Mouse (Mus musculus): ENCODE results near the gene Anxa6. TPM values are rescaled to one million over a fixed set of nuclear protein-coding genes. Genes with fewer than 3 reads are reported as not detected.

Anxa6 gene
- total and polyA plus RNA-seq, 3 experiments, result 115 to 168 (median 162) TPM

DNA sequence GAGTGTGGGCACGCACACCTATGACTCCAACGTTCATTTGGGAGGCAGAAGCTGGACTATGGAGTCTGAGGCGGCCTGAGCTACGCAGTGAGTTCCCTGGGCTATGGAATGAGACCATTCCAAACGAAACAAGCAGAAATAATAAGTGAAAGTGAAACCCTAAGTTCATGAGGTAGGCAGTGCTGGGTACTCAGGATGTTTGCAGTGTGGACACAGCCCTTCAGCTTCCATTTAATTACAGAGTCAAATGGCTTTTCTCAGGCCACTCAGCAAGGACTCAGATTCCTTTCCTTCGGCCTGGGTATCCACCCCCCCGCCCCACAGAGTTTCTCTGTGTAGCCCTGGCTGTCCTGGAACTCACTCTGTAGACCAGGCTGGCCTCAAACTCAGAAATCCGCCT is 103.5 kb downstream of the Anxa6 start:
- H3K36me3 ChIP-seq (replicated peaks in 1 of 2; ENCODE audit: control insufficient read depth in 1 of 2, insufficient read depth in 1 of 2, low read length in 1 of 2), result peaks cover 87 to 97% of the 10 kb centered on the region in 2 experiments
- H3K4me2 ChIP-seq (ENCODE audit: insufficient read depth, low read depth, poor library complexity, severe bottlenecking), result no peak overlapping the region
- dilution Hi-C loops (cut with MboI; ENCODE audit: extremely low pct_ligation_motif_present, extremely low pct_unique_long_range_greater_than_20kb, low sequenced_read_pairs) (no loop called here), in situ Hi-C loops (cut with MboI; ENCODE audit: low pct_ligation_motif_present, low pct_unique_long_range_greater_than_20kb, low sequenced_read_pairs) (loop anchor here (5.0 kb wide), 2 partner anchors 42 to 53 kb away; no protein-coding TSS in a partner anchor)
- no peak for DNase-seq (ENCODE audit: extremely low read depth)
- no peak overlapping the region for H3K27ac ChIP-seq (ENCODE audit: insufficient read depth, low read depth)
- no peaks in the 10 kb centered on the region for H3K79me2 ChIP-seq (replicated peaks; ENCODE audit: control insufficient read depth, extremely low read depth, insufficient read depth, poor library complexity, severe bottlenecking)
- no peaks in the 10 kb centered on the region for H3K27me3 ChIP-seq (replicated peaks)
- no peak overlapping the region for H3K9ac ChIP-seq (ENCODE audit: insufficient read depth, low read depth)
- peaks cover 7% of the 10 kb centered on the region for H3K9me3 ChIP-seq (replicated peaks; ENCODE audit: low read length)
- no peak overlapping the region for H3K4me3 ChIP-seq (replicated peaks in 1 of 3; ENCODE audit: low read depth in 2 of 3, low read length in 2 of 3, poor library complexity in 1 of 3)
- TF ChIP-seq BHLHE40 (IDR thresholded peaks at IDR 0.05; ENCODE audit: low read depth, low read length) (no peak), JUND (conservative IDR thresholded peaks at IDR 0.05; ENCODE audit: low read depth, low read length) (no peak), RAD21 (IDR thresholded peaks at IDR 0.05; ENCODE audit: low read depth, low read length) (no peak), POLR2A (IDR thresholded peaks at IDR 0.05; ENCODE audit: low read depth, low read length) (no peak), JUN (IDR thresholded peaks at IDR 0.05; ENCODE audit: insufficient read depth, low read depth, low read length) (no peak)
- H3K4me1 ChIP-seq (ENCODE audit: control insufficient read depth in 1 of 2, insufficient read depth in 2 of 2), result peaks cover 0 to 34% of the 10 kb centered on the region in 2 experiments; a peak in 2 of 4 replicates

DNA sequence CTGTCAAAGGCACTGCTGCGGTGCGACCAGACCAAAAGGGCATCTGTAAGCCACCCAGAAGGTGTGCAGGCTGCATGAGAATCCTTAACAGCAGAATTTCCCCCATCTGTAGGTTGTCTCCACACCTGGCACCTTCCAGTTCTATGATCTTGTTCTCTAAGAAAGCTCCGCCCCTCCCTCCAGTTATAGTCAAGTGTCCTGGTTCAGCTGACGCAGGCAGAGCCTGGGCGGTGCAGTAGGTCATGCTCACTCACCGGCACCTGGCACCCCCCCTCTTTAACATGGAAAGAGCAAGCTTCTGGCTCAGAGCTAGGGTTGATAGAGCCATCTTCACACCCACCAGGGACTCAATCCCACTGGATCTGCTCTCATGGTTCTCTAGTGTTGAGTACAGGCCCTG is 104.0 kb downstream of the Anxa6 start:
- H3K36me3 ChIP-seq (replicated peaks in 1 of 2; ENCODE audit: control insufficient read depth in 1 of 2, insufficient read depth in 1 of 2, low read length in 1 of 2), result peaks cover 86 to 96% of the 10 kb centered on the region in 2 experiments
- TF ChIP-seq NELFE (IDR thresholded peaks at IDR 0.05; ENCODE audit: low read depth, low read length) (no peak), JUN (IDR thresholded peaks at IDR 0.05; ENCODE audit: insufficient read depth, low read depth, low read length) (no peak), IRF4 (IDR thresholded peaks at IDR 0.05; ENCODE audit: low read depth, low read length) (no peak), ETS1 (conservative IDR thresholded peaks at IDR 0.05; ENCODE audit: low read depth, low read length) (no peak), MAZ (IDR thresholded peaks at IDR 0.05; ENCODE audit: low read depth, low read length) (no peak), USF1 (IDR thresholded peaks at IDR 0.05; ENCODE audit: low read depth, low read length) (no peak)
- dilution Hi-C loops (cut with MboI; ENCODE audit: extremely low pct_ligation_motif_present, extremely low pct_unique_long_range_greater_than_20kb, low sequenced_read_pairs) (no loop called here), in situ Hi-C loops (cut with MboI; ENCODE audit: low pct_ligation_motif_present, low pct_unique_long_range_greater_than_20kb, low sequenced_read_pairs) (loop anchor here (5.0 kb wide), 1 partner anchor 42 kb away; no protein-coding TSS in a partner anchor)
- peaks cover 7% of the 10 kb centered on the region for H3K9me3 ChIP-seq (replicated peaks; ENCODE audit: low read length)
- no peak overlapping the region for H3K9ac ChIP-seq (ENCODE audit: insufficient read depth, low read depth)
- H3K4me1 ChIP-seq (ENCODE audit: control insufficient read depth in 1 of 2, insufficient read depth in 2 of 2), result peaks cover 0 to 29% of the 10 kb centered on the region in 2 experiments; a peak in 2 of 4 replicates
- no peak for DNase-seq (ENCODE audit: extremely low read depth)
- no peak overlapping the region for H3K4me3 ChIP-seq (replicated peaks in 1 of 3; ENCODE audit: low read depth in 2 of 3, low read length in 2 of 3, poor library complexity in 1 of 3)
- no peak overlapping the region for H3K27ac ChIP-seq (ENCODE audit: insufficient read depth, low read depth)
- H3K79me2 ChIP-seq (replicated peaks; ENCODE audit: control insufficient read depth, extremely low read depth, insufficient read depth, poor library complexity, severe bottlenecking), result no peaks in the 10 kb centered on the region
- H3K27me3 ChIP-seq (replicated peaks), result no peaks in the 10 kb centered on the region
- no peak overlapping the region for H3K4me2 ChIP-seq (ENCODE audit: insufficient read depth, low read depth, poor library complexity, severe bottlenecking)

Other genes with a start within 250 kb of the Anxa6 start
- 97.9 and 99.1 TPM in 2 replicates for gene Cdc42se2, start 245.8 kb downstream of the Anxa6 start, total RNA-seq (2012; rRNA removed)
- 215 and 227 TPM in 2 replicates for gene Cdc42se2, start 245.8 kb downstream of the Anxa6 start, total RNA-seq (2014; rRNA removed)
- 84.7 and 97.4 TPM in 2 replicates for gene Cdc42se2, start 245.8 kb downstream of the Anxa6 start, polyA plus RNA-seq (2012; ENCODE audit: insufficient read length, low read depth)
- gene Lyrm7, start 172.5 kb downstream of the Anxa6 start, total RNA-seq (2012; rRNA removed), result 18.2 and 23.1 TPM in 2 replicates
- gene Lyrm7, start 172.5 kb downstream of the Anxa6 start, total RNA-seq (2014; rRNA removed), result 15.5 and 18.6 TPM in 2 replicates
- gene Lyrm7, start 172.5 kb downstream of the Anxa6 start, polyA plus RNA-seq (2012; ENCODE audit: insufficient read length, low read depth), result 55.8 and 64.4 TPM in 2 replicates
- gene Hint1, start 167.1 kb downstream of the Anxa6 start, total RNA-seq (2012; rRNA removed), result 1,034 and 1,097 TPM in 2 replicates
- gene Hint1, start 167.1 kb downstream of the Anxa6 start, total RNA-seq (2014; rRNA removed), result 1,162 and 1,228 TPM in 2 replicates
- 854 and 997 TPM in 2 replicates for gene Hint1, start 167.1 kb downstream of the Anxa6 start, polyA plus RNA-seq (2012; ENCODE audit: insufficient read length, low read depth)
- 0.25 TPM in 1 of 2 replicates, not detected in the other for gene Gpx3, start 131.0 kb downstream of the Anxa6 start, total RNA-seq (2012; rRNA removed)
- not detected in 2 replicates for gene Gpx3, start 131.0 kb downstream of the Anxa6 start, total RNA-seq (2014; rRNA removed)
- gene Gpx3, start 131.0 kb downstream of the Anxa6 start, polyA plus RNA-seq (2012; ENCODE audit: insufficient read length, low read depth), result 0.63 and 0.90 TPM in 2 replicates
- gene Tnip1, start 70.5 kb downstream of the Anxa6 start, total RNA-seq (2012; rRNA removed), result 67.8 and 76.2 TPM in 2 replicates
- gene Tnip1, start 70.5 kb downstream of the Anxa6 start, total RNA-seq (2014; rRNA removed), result 34.9 and 36.1 TPM in 2 replicates
- 134 and 137 TPM in 2 replicates for gene Tnip1, start 70.5 kb downstream of the Anxa6 start, polyA plus RNA-seq (2012; ENCODE audit: insufficient read length, low read depth)
- 4.3 and 4.4 TPM in 2 replicates for gene Ccdc69, start 44.7 kb upstream of the Anxa6 start, total RNA-seq (2012; rRNA removed)
- gene Ccdc69, start 44.7 kb upstream of the Anxa6 start, total RNA-seq (2014; rRNA removed), result 0.27 TPM in 1 of 2 replicates, not detected in the other
- gene Ccdc69, start 44.7 kb upstream of the Anxa6 start, polyA plus RNA-seq (2012; ENCODE audit: insufficient read length, low read depth), result 0.23 and 0.61 TPM in 2 replicates
- gene Gm2a, start 64.7 kb upstream of the Anxa6 start, total RNA-seq (2012; rRNA removed), result 24.1 and 26.5 TPM in 2 replicates
- 8.9 and 10.0 TPM in 2 replicates for gene Gm2a, start 64.7 kb upstream of the Anxa6 start, total RNA-seq (2014; rRNA removed)
- 24.1 and 25.6 TPM in 2 replicates for gene Gm2a, start 64.7 kb upstream of the Anxa6 start, polyA plus RNA-seq (2012; ENCODE audit: insufficient read length, low read depth)
- gene Slc36a3, start 118.3 kb upstream of the Anxa6 start, total RNA-seq (2012; rRNA removed), result 0.34 and 0.72 TPM in 2 replicates
- 0.34 and 0.72 TPM in 2 replicates for gene Slc36a3, start 118.3 kb upstream of the Anxa6 start, total RNA-seq (2014; rRNA removed)
- gene Slc36a3, start 118.3 kb upstream of the Anxa6 start, polyA plus RNA-seq (2012; ENCODE audit: insufficient read length, low read depth), result 1.2 and 1.5 TPM in 2 replicates
- 0.04 and 0.08 TPM in 2 replicates for gene Slc36a2, start 151.6 kb upstream of the Anxa6 start, total RNA-seq (2012; rRNA removed)
- not detected in 2 replicates for gene Slc36a2, start 151.6 kb upstream of the Anxa6 start, total RNA-seq (2014; rRNA removed)
- gene Slc36a2, start 151.6 kb upstream of the Anxa6 start, polyA plus RNA-seq (2012; ENCODE audit: insufficient read length, low read depth), result 0.17 and 0.18 TPM in 2 replicates
- 2.5 and 3.6 TPM in 2 replicates for gene Slc36a1, start 170.9 kb upstream of the Anxa6 start, total RNA-seq (2012; rRNA removed)
- 0.51 and 0.65 TPM in 2 replicates for gene Slc36a1, start 170.9 kb upstream of the Anxa6 start, total RNA-seq (2014; rRNA removed)
- 4.3 and 5.0 TPM in 2 replicates for gene Slc36a1, start 170.9 kb upstream of the Anxa6 start, polyA plus RNA-seq (2012; ENCODE audit: insufficient read length, low read depth)

All from CH12.LX (cell line).